Mouse (Mus musculus) kidney, adult 2 months (tissue): ENCODE data around the gene Ahcyl1. TPM values are rescaled to one million over a fixed set of nuclear protein-coding genes. Genes with fewer than 3 reads are reported as not detected.

Experiments
- DNase-seq: peaks from one replicate; pipeline ENCODE4 v3.0.0; 2021
- H3K27ac ChIP-seq: fragments of 200-500 bp; 2 replicates; pipeline ENCODE4 v1.5.1; 2012; ENCODE audit warnings: low read depth, low read length, control low read depth, inconsistent platforms; ENCODE audit not compliant: insufficient read depth
- H3K27me3 ChIP-seq: fragments of 200-500 bp; replicated peaks from 2 replicates; pipeline ENCODE4 v1.6.1; 2012; ENCODE audit warnings: mild to moderate bottlenecking, moderate library complexity, low read length, inconsistent platforms; ENCODE audit not compliant: control insufficient read depth, insufficient read depth
- H3K36me3 ChIP-seq: fragments of 200-500 bp; 2 replicates; pipeline ENCODE4 v1.6.1; 2012; ENCODE audit warnings: mild to moderate bottlenecking, moderate library complexity, low read length, inconsistent platforms; ENCODE audit not compliant: control insufficient read depth, insufficient read depth
- H3K4me1 ChIP-seq: fragments of 200-500 bp; 2 replicates; pipeline ENCODE4 v1.6.1; 2011; ENCODE audit warnings: low read length; ENCODE audit not compliant: control insufficient read depth, insufficient read depth
- H3K4me3 ChIP-seq: fragments of 200-500 bp; 2 replicates; pipeline ENCODE4 v1.5.1; 2011; ENCODE audit warnings: mild to moderate bottlenecking, low read depth, low read length, control low read depth; ENCODE audit not compliant: insufficient read depth
- CTCF ChIP-seq: fragments of 200-500 bp; conservative IDR thresholded peaks from 2 replicates; pipeline ENCODE4 v1.5.1; 2011; ENCODE audit warnings: low read depth, mild to moderate bottlenecking, control low read depth, low read length, moderate library complexity, mixed read lengths; ENCODE audit not compliant: insufficient read depth, insufficient read length
- POLR2A ChIP-seq: fragments of 200-500 bp; IDR thresholded peaks from one replicate; pipeline ENCODE4 v1.6.1; 2011; ENCODE audit warnings: low read depth, low read length, control low read depth
- WGBS: fragments of 180-500 bp; shearing (Covaris S2); methylation state at CpG from one replicate; pipeline ENCODE4 v1.1.7; 2018; 5-methylcytosine and 5-hydroxymethylcytosine counted together
- polyA plus RNA-seq: library from polyadenylated mRNA; depleted of rRNA; stranded (reverse); fragments of >200 nt; gene quantifications from 2 replicates; pipeline ENCODE4 v1.2.3, GENCODE M21; 2012

The Ahcyl1 gene
- polyA plus RNA-seq, 1 experiment: 101 TPM

GRCm38 (mm10) chr3:107627641-107628040 is 68.7 kb downstream of the Ahcyl1 start:
- H3K4me3 ChIP-seq: no peak overlapping the region
- TF ChIP-seq POLR2A (no peak), CTCF (no peak)
- 69% methylated on average over 7 of the region's 7 CpGs for WGBS
- peak; percentile 53 for DNase-seq
- H3K27ac ChIP-seq: no peak overlapping the region
- H3K4me1 ChIP-seq: peaks cover 3% of the 10 kb centered on the region; the same call in 1 of the 2 replicates
- peaks cover 8% of the 10 kb centered on the region; the same call in 1 of the 2 replicates for H3K36me3 ChIP-seq
- no peaks in the 10 kb centered on the region for H3K27me3 ChIP-seq

- peaks cover 9% of the 10 kb centered on the region for H3K36me3 ChIP-seq
- no peak overlapping the region for H3K27ac ChIP-seq
- no peak for DNase-seq
- H3K27me3 ChIP-seq: no peaks in the 10 kb centered on the region
- H3K4me1 ChIP-seq: peaks cover 3% of the 10 kb centered on the region; the same call in 1 of the 2 replicates
- no peak for TF ChIP-seq POLR2A
- no peak for TF ChIP-seq CTCF
- H3K4me3 ChIP-seq: no peak overlapping the region
- WGBS: 95% methylated on average over 8 of the region's 8 CpGs
Measured at GRCm38 (mm10) chr3:107626751-107627150, 69.6 kb downstream of the Ahcyl1 start.

GRCm38 (mm10) chr3:107625536-107625935 is 70.8 kb downstream of the Ahcyl1 start:
- TF ChIP-seq POLR2A (no peak), CTCF (no peak)
- H3K27ac ChIP-seq: no peak overlapping the region
- peaks cover 1% of the 10 kb centered on the region; the same call in 1 of the 2 replicates for H3K4me1 ChIP-seq
- H3K4me3 ChIP-seq: no peak overlapping the region
- WGBS: 94% methylated on average over 8 of the region's 8 CpGs
- H3K36me3 ChIP-seq: peaks cover 10% of the 10 kb centered on the region
- no peak for DNase-seq
- no peaks in the 10 kb centered on the region for H3K27me3 ChIP-seq

GRCm38 (mm10) chr3:107624424-107624823 is 71.9 kb downstream of the Ahcyl1 start:
- H3K27ac ChIP-seq: no peak overlapping the region
- TF ChIP-seq CTCF (no peak), POLR2A (no peak)
- no peaks in the 10 kb centered on the region for H3K27me3 ChIP-seq
- no peaks in the 10 kb centered on the region for H3K4me1 ChIP-seq
- no peak overlapping the region for H3K4me3 ChIP-seq
- WGBS: 96% methylated on average over 8 of the region's 8 CpGs
- peaks cover 18% of the 10 kb centered on the region for H3K36me3 ChIP-seq
- DNase-seq: no peak

- no peak for TF ChIP-seq POLR2A
- TF ChIP-seq CTCF: no peak
- H3K4me1 ChIP-seq: no peaks in the 10 kb centered on the region
- no peaks in the 10 kb centered on the region for H3K27me3 ChIP-seq
- H3K4me3 ChIP-seq: no peak overlapping the region
- peaks cover 21% of the 10 kb centered on the region for H3K36me3 ChIP-seq
- 97% methylated on average over 7 of the region's 7 CpGs for WGBS
- DNase-seq: no peak
- no peak overlapping the region for H3K27ac ChIP-seq
Measured at GRCm38 (mm10) chr3:107622537-107622936, 73.8 kb downstream of the Ahcyl1 start.

GRCm38 (mm10) chr3:107621286-107622075 is 74.9 kb downstream of the Ahcyl1 start:
- 89% methylated on average over 21 of the region's 21 CpGs for WGBS
- Histone ChIP-seq H3K27me3 (no peaks in the 10 kb centered on the region), H3K4me3 (no peak overlapping the region), H3K27ac (no peak overlapping the region), H3K36me3 (peaks cover 20% of the 10 kb centered on the region), H3K4me1 (no peaks in the 10 kb centered on the region)
- no peak for DNase-seq
- TF ChIP-seq CTCF (no peak), POLR2A (no peak)

- DNase-seq: no peak
Measured at GRCm38 (mm10) chr3:107619911-107620310, 76.4 kb downstream of the Ahcyl1 start.

More at GRCm38 (mm10) chr3:107619911-107620310, 76.4 kb downstream of the Ahcyl1 start:
- WGBS: 82% methylated on average over 6 of the region's 6 CpGs
- peaks cover 20% of the 10 kb centered on the region for H3K36me3 ChIP-seq
- no peak overlapping the region for H3K4me3 ChIP-seq
- no peaks in the 10 kb centered on the region for H3K27me3 ChIP-seq
- H3K27ac ChIP-seq: no peak overlapping the region
- no peaks in the 10 kb centered on the region for H3K4me1 ChIP-seq
- TF ChIP-seq POLR2A (no peak), CTCF (no peak)
